Mouse (Mus musculus): ENCODE measurements around the gene Spx. TPM values are rescaled to one million over a fixed set of nuclear protein-coding genes. Genes with fewer than 3 reads are reported as not detected.

Gene Spx
- polyA plus RNA-seq (2012; rRNA removed) = 9.1 and 9.5 TPM in 2 replicates

GRCm38 (mm10) chr6:142412906-142413491 is at the start of gene Spx:
TSS of gene Spx (plus strand) at chr6:142413441.
- no peak within 1 kb of the TSS for H3K4me3 ChIP-seq (ENCODE audit: insufficient read depth, low read length)

GRCm38 (mm10) chr6:142365742-142366472 is 47.3 kb upstream of the Spx start:
- H3K4me1 ChIP-seq (ENCODE audit: control insufficient read depth, insufficient read depth, low read length) = no peaks in the 10 kb centered on the region
- H3K4me3 ChIP-seq (ENCODE audit: insufficient read depth, low read length) = no peak overlapping the region
- H3K27ac ChIP-seq (ENCODE audit: insufficient read depth, low read length) = no peak overlapping the region
- TF ChIP-seq CTCF (IDR thresholded peaks at IDR 0.05; ENCODE audit: extremely low read depth, insufficient read depth, low read length) (no peak), POLR2A (IDR thresholded peaks at IDR 0.05; ENCODE audit: extremely low read depth, insufficient read depth, low read length) (no peak)

More at GRCm38 (mm10) chr6:142412906-142413491, at the start of gene Spx:
- TF ChIP-seq CTCF (IDR thresholded peaks at IDR 0.05; ENCODE audit: extremely low read depth, insufficient read depth, low read length) (no peak), POLR2A (IDR thresholded peaks at IDR 0.05; ENCODE audit: extremely low read depth, insufficient read depth, low read length) (no peak)
- no peak within 1 kb of the TSS for H3K27ac ChIP-seq (ENCODE audit: insufficient read depth, low read length)
- H3K4me1 ChIP-seq (ENCODE audit: control insufficient read depth, insufficient read depth, low read length) = no peaks in the 10 kb centered on the region

- no peaks in the 10 kb centered on the region for H3K4me1 ChIP-seq (ENCODE audit: control insufficient read depth, insufficient read depth, low read length)
- H3K27ac ChIP-seq (ENCODE audit: insufficient read depth, low read length) = no peak overlapping the region
- no peak for TF ChIP-seq CTCF (IDR thresholded peaks at IDR 0.05; ENCODE audit: extremely low read depth, insufficient read depth, low read length)
- TF ChIP-seq POLR2A (IDR thresholded peaks at IDR 0.05; ENCODE audit: extremely low read depth, insufficient read depth, low read length) = no peak
- no peak overlapping the region for H3K4me3 ChIP-seq (ENCODE audit: insufficient read depth, low read length)
Observed at GRCm38 (mm10) chr6:142366473-142367018, 46.7 kb upstream of the Spx start.

GRCm38 (mm10) chr6:142367565-142367964 is 45.7 kb upstream of the Spx start:
- H3K4me3 ChIP-seq (ENCODE audit: insufficient read depth, low read length) = no peak overlapping the region
- H3K4me1 ChIP-seq (ENCODE audit: control insufficient read depth, insufficient read depth, low read length) = no peaks in the 10 kb centered on the region
- no peak overlapping the region for H3K27ac ChIP-seq (ENCODE audit: insufficient read depth, low read length)
- TF ChIP-seq CTCF (IDR thresholded peaks at IDR 0.05; ENCODE audit: extremely low read depth, insufficient read depth, low read length) = no peak
- TF ChIP-seq POLR2A (IDR thresholded peaks at IDR 0.05; ENCODE audit: extremely low read depth, insufficient read depth, low read length) = no peak

GRCm38 (mm10) chr6:142369568-142369967 is 43.7 kb upstream of the Spx start:
- Histone ChIP-seq H3K4me3 (ENCODE audit: insufficient read depth, low read length) (no peak overlapping the region), H3K4me1 (ENCODE audit: control insufficient read depth, insufficient read depth, low read length) (no peaks in the 10 kb centered on the region), H3K27ac (ENCODE audit: insufficient read depth, low read length) (no peak overlapping the region)
- TF ChIP-seq POLR2A (IDR thresholded peaks at IDR 0.05; ENCODE audit: extremely low read depth, insufficient read depth, low read length) = no peak

GRCm38 (mm10) chr6:142377081-142377480 is 36.2 kb upstream of the Spx start:
- TF ChIP-seq POLR2A (IDR thresholded peaks at IDR 0.05; ENCODE audit: extremely low read depth, insufficient read depth, low read length) = no peak
- no peak overlapping the region for H3K4me3 ChIP-seq (ENCODE audit: insufficient read depth, low read length)
- no peak overlapping the region for H3K27ac ChIP-seq (ENCODE audit: insufficient read depth, low read length)
- no peaks in the 10 kb centered on the region for H3K4me1 ChIP-seq (ENCODE audit: control insufficient read depth, insufficient read depth, low read length)

- no peak overlapping the region for H3K27ac ChIP-seq (ENCODE audit: insufficient read depth, low read length)
- no peak overlapping the region for H3K4me3 ChIP-seq (ENCODE audit: insufficient read depth, low read length)
- no peaks in the 10 kb centered on the region for H3K4me1 ChIP-seq (ENCODE audit: control insufficient read depth, insufficient read depth, low read length)
- TF ChIP-seq CTCF (IDR thresholded peaks at IDR 0.05; ENCODE audit: extremely low read depth, insufficient read depth, low read length) = no peak
- TF ChIP-seq POLR2A (IDR thresholded peaks at IDR 0.05; ENCODE audit: extremely low read depth, insufficient read depth, low read length) = no peak
Observed at GRCm38 (mm10) chr6:142378576-142379330, 34.5 kb upstream of the Spx start.

GRCm38 (mm10) chr6:142379961-142380360 is 33.3 kb upstream of the Spx start:
- TF ChIP-seq CTCF (IDR thresholded peaks at IDR 0.05; ENCODE audit: extremely low read depth, insufficient read depth, low read length) = no peak
- no peak for TF ChIP-seq POLR2A (IDR thresholded peaks at IDR 0.05; ENCODE audit: extremely low read depth, insufficient read depth, low read length)
- Histone ChIP-seq H3K4me3 (ENCODE audit: insufficient read depth, low read length) (no peak overlapping the region), H3K4me1 (ENCODE audit: control insufficient read depth, insufficient read depth, low read length) (no peaks in the 10 kb centered on the region), H3K27ac (ENCODE audit: insufficient read depth, low read length) (no peak overlapping the region)

- Histone ChIP-seq H3K27ac (ENCODE audit: insufficient read depth, low read length) (no peak overlapping the region), H3K4me1 (ENCODE audit: control insufficient read depth, insufficient read depth, low read length) (no peaks in the 10 kb centered on the region), H3K4me3 (ENCODE audit: insufficient read depth, low read length) (no peak overlapping the region)
- TF ChIP-seq CTCF (IDR thresholded peaks at IDR 0.05; ENCODE audit: extremely low read depth, insufficient read depth, low read length) (no peak), POLR2A (IDR thresholded peaks at IDR 0.05; ENCODE audit: extremely low read depth, insufficient read depth, low read length) (no peak)
Observed at GRCm38 (mm10) chr6:142381615-142382014, 31.6 kb upstream of the Spx start.

Measured in cortical plate, adult 2 months (tissue).